10 mouse cellular contexts compared by ENCODE assay signal in genomic region chr2:172935776-172936562, GRCm38 (mm10). TPM values are rescaled to one million over a fixed set of nuclear protein-coding genes. Genes with fewer than 3 reads are reported as not detected.
DNase-seq lines count a peak whose midpoint lies in the region; ATAC-seq and TF ChIP-seq lines count a peak whose summit lies in the region.
"Had no signal": no experiment of that assay in that cellular context is flagged by ENCODE, and none has a peak within 500 bp of the region (broad histone marks: within the 10 kb centered on the region; RNA-seq: fewer than 3 reads in every experiment).

No protein-coding gene starts in this region.

- DNase-seq in heart, postnatal 10 days: no peak
- DNase-seq in midbrain, postnatal 0 days (ENCODE audit: low spot score): no peak
- DNase-seq in cerebellum, adult 9-10 months: no peak
- DNase-seq in gastrocnemius, postnatal 14 days: no peak
- DNase-seq: kidney, adult 9 months had no signal

- H3K27ac ChIP-seq in heart, embryonic 14.5 days (replicated peaks in 1 of 2; ENCODE audit: control insufficient read depth in 1 of 2, insufficient read depth in 1 of 2, low read depth in 2 of 2, low read length in 2 of 2): peak overlapping the region; percentile 93 to 94
- H3K27ac ChIP-seq in embryonic facial prominence, embryonic 13.5 days: peak overlapping the region; percentile 93
- H3K27ac ChIP-seq in intestine, embryonic 15.5 days: peak overlapping the region; percentile 56; the same call in 1 of the 2 replicates
- H3K27ac ChIP-seq in midbrain, postnatal 0 days (ENCODE audit: low read depth, low read length): no peak overlapping the region
- H3K27ac ChIP-seq: macrophage had no signal

- peak overlapping the region; percentile 91 for H3K9ac ChIP-seq in heart, embryonic 14.5 days (ENCODE audit: low read length)
- H3K9ac ChIP-seq in embryonic facial prominence, embryonic 13.5 days: peak overlapping the region; percentile 88
- peak overlapping the region; percentile 32; the same call in 1 of the 2 replicates for H3K9ac ChIP-seq in intestine, embryonic 15.5 days
- no peak overlapping the region for H3K9ac ChIP-seq in midbrain, postnatal 0 days (replicated peaks; ENCODE audit: low read length, poor library complexity, severe bottlenecking)

- peaks cover 28% of the 10 kb centered on the region for H3K27me3 ChIP-seq in heart, embryonic 14.5 days (ENCODE audit: control insufficient read depth, insufficient read depth, low read length)
- peaks cover 8% of the 10 kb centered on the region; the same call in 1 of the 2 replicates for H3K27me3 ChIP-seq in embryonic facial prominence, embryonic 13.5 days
- H3K27me3 ChIP-seq in intestine, embryonic 15.5 days (replicated peaks): peaks cover 14% of the 10 kb centered on the region; the same call in 1 of the 2 replicates
- peaks cover 36% of the 10 kb centered on the region for H3K27me3 ChIP-seq in midbrain, postnatal 0 days (ENCODE audit: insufficient read depth, low read length)

- H3K4me3 ChIP-seq in heart, embryonic 14.5 days (ENCODE audit: control insufficient read depth in 1 of 2, insufficient read depth in 1 of 2, low read depth in 1 of 2, low read length in 2 of 2): peak overlapping the region; percentile 23 to 58; a peak in 2 of 4 replicates
- H3K4me3 ChIP-seq in embryonic facial prominence, embryonic 13.5 days: peak overlapping the region; percentile 77
- no peak overlapping the region for H3K4me3 ChIP-seq in intestine, embryonic 15.5 days (replicated peaks)
- no peak overlapping the region for H3K4me3 ChIP-seq in midbrain, postnatal 0 days (ENCODE audit: low read depth, low read length)

- peaks cover 11% of the 10 kb centered on the region; the same call in 1 of the 2 replicates for H3K36me3 ChIP-seq in heart, embryonic 14.5 days (ENCODE audit: control insufficient read depth, insufficient read depth, low read length)
- H3K36me3 ChIP-seq in embryonic facial prominence, embryonic 13.5 days: no peaks in the 10 kb centered on the region
- H3K36me3 ChIP-seq in intestine, embryonic 15.5 days: no peaks in the 10 kb centered on the region
- H3K36me3 ChIP-seq in midbrain, postnatal 0 days (ENCODE audit: insufficient read depth, low read length): no peaks in the 10 kb centered on the region

- no peak for TF ChIP-seq CTCF in midbrain, postnatal 0 days (IDR thresholded peaks at IDR 0.05)

- ATAC-seq in heart, embryonic 14.5 days (ENCODE audit: insufficient number of reproducible peaks, insufficient read depth, low FRiP score, low read depth): no peak
- ATAC-seq in embryonic facial prominence, embryonic 13.5 days (ENCODE audit: insufficient number of reproducible peaks, insufficient read depth, low FRiP score, low TSS enrichment, low read depth): no peak
- ATAC-seq in intestine, embryonic 15.5 days: no peak
- no peak for ATAC-seq in midbrain, postnatal 0 days (ENCODE audit: low FRiP score)
- no peak for ATAC-seq in erythroid progenitor cell, adult 5-6 weeks (replicated peaks; ENCODE audit: low FRiP score, poor library complexity, severe bottlenecking)

- peaks cover 27 to 59% of the 10 kb centered on the region in 2 experiments for H3K4me1 ChIP-seq in heart, embryonic 14.5 days (ENCODE audit: control insufficient read depth in 2 of 2, insufficient read depth in 2 of 2, low read length in 2 of 2)
- H3K4me1 ChIP-seq in embryonic facial prominence, embryonic 13.5 days: peaks cover 80% of the 10 kb centered on the region
- H3K4me1 ChIP-seq in intestine, embryonic 15.5 days (replicated peaks): peaks cover 70% of the 10 kb centered on the region
- peaks cover 15% of the 10 kb centered on the region for H3K4me1 ChIP-seq in midbrain, postnatal 0 days (ENCODE audit: insufficient read depth, low read length)

- H3K4me2 ChIP-seq in heart, embryonic 14.5 days (ENCODE audit: low read length): peak overlapping the region; percentile 88
- peak overlapping the region; percentile 91 for H3K4me2 ChIP-seq in embryonic facial prominence, embryonic 13.5 days
- peak overlapping the region; percentile 54 for H3K4me2 ChIP-seq in intestine, embryonic 15.5 days (replicated peaks)
- H3K4me2 ChIP-seq in midbrain, postnatal 0 days (ENCODE audit: low read depth, low read length, poor library complexity, severe bottlenecking): peak overlapping the region; percentile 41; the same call in 1 of the 2 replicates

- WGBS in heart, embryonic 14.5 days: 34% methylated on average over 12 of the region's 12 CpGs
- WGBS in embryonic facial prominence, embryonic 13.5 days: 6% methylated on average over 12 of the region's 12 CpGs
- 47% methylated on average over 12 of the region's 12 CpGs for WGBS in intestine, embryonic 15.5 days
- WGBS in midbrain, postnatal 0 days: 38% methylated on average over 12 of the region's 12 CpGs

- intact Hi-C loops in heart, postnatal 10 days (cut with DNase I): loop anchor here (5.0 kb wide), 1 partner anchor 74 kb away; no protein-coding TSS in a partner anchor
- intact Hi-C loops in gastrocnemius, postnatal 14 days (cut with DNase I; ENCODE audit: low total_unique reads): no loop called here

- no peaks in the 10 kb centered on the region for H3K9me3 ChIP-seq in heart, embryonic 14.5 days (ENCODE audit: control insufficient read depth, low read length)
- H3K9me3 ChIP-seq in embryonic facial prominence, embryonic 13.5 days: no peaks in the 10 kb centered on the region
- no peaks in the 10 kb centered on the region for H3K9me3 ChIP-seq in intestine, embryonic 15.5 days
- no peaks in the 10 kb centered on the region for H3K9me3 ChIP-seq in midbrain, postnatal 0 days (ENCODE audit: low read length)

RNA-seq across cellular contexts. Expression of gene Bmp7, which starts 4.2 kb away (rescaled TPM):
- 50.5 and 53.7 TPM in 2 replicates for polyA plus RNA-seq in heart, embryonic 14.5 days (2014; fragmentation: Nextera tagmentation; extraction: Ambion mirVana)
- 1 to 10 TPM; 4.0 to 4.6 TPM for total RNA-seq in heart, postnatal 10 days (2021)
- 41.6 and 43.6 TPM in 2 replicates for polyA plus RNA-seq in embryonic facial prominence, embryonic 13.5 days (2015; fragmentation: Nextera tagmentation; extraction: Ambion mirVana)
- 17.4 and 22.4 TPM in 2 replicates for polyA plus RNA-seq in intestine, embryonic 15.5 days (2015; fragmentation: Nextera tagmentation; extraction: Ambion mirVana)
- total RNA-seq in midbrain, postnatal 0 days (2014; rRNA removed): 34.0 and 35.9 TPM in 2 replicates
- polyA plus RNA-seq in midbrain, postnatal 0 days (2015; fragmentation: Nextera tagmentation; extraction: Ambion mirVana): 14.8 and 15.3 TPM in 2 replicates
- total RNA-seq in gastrocnemius, postnatal 14 days (2021): 1 to 10 TPM in 1 of 2 experiments, under 1 TPM in 1; 0.86 to 1.8 TPM
- total RNA-seq in erythroid progenitor cell, adult 5-6 weeks (2015; ENCODE audit: low replicate concordance): 0.36 TPM in 1 of 2 replicates, not detected in the other
- not detected in 2 replicates for total RNA-seq in erythroid progenitor cell, adult 5-6 weeks (2017; ENCODE audit: low replicate concordance)

RNA-seq across cellular contexts. Expression of gene Spo11, which starts 41.5 kb away (rescaled TPM):
- 0.32 TPM in 1 of 2 replicates, not detected in the other for polyA plus RNA-seq in heart, embryonic 14.5 days (2014; fragmentation: Nextera tagmentation; extraction: Ambion mirVana)
- not detected for total RNA-seq in heart, postnatal 10 days (2021)
- polyA plus RNA-seq in embryonic facial prominence, embryonic 13.5 days (2015; fragmentation: Nextera tagmentation; extraction: Ambion mirVana): 2.8 and 3.9 TPM in 2 replicates
- polyA plus RNA-seq in intestine, embryonic 15.5 days (2015; fragmentation: Nextera tagmentation; extraction: Ambion mirVana): 0.35 TPM in 1 of 2 replicates, not detected in the other
- total RNA-seq in midbrain, postnatal 0 days (2014; rRNA removed): 1.7 and 2.8 TPM in 2 replicates
- polyA plus RNA-seq in midbrain, postnatal 0 days (2015; fragmentation: Nextera tagmentation; extraction: Ambion mirVana): 1.1 and 1.6 TPM in 2 replicates
- total RNA-seq in gastrocnemius, postnatal 14 days (2021): under 1 TPM in 1 of 2 experiments, not detected in 1; 0.11 TPM
- not detected in 2 replicates for total RNA-seq in erythroid progenitor cell, adult 5-6 weeks (2015; ENCODE audit: low replicate concordance)
- not detected in 2 replicates for total RNA-seq in erythroid progenitor cell, adult 5-6 weeks (2017; ENCODE audit: low replicate concordance)
- polyA plus RNA-seq: macrophage had no signal

Comparison
In these comparisons a context has a peak if more than half of its experiments do, and no peak if none do; other contexts are left out.
1. H3K4me2 ChIP-seq: peak in every context shown above with its lines; median percentile 91 in embryonic facial prominence, embryonic 13.5 days; 88 in heart, embryonic 14.5 days; 54 in intestine, embryonic 15.5 days; 41 in midbrain, postnatal 0 days.
2. H3K4me3 ChIP-seq: peak in heart, embryonic 14.5 days (2 of 2) and embryonic facial prominence, embryonic 13.5 days (single experiment); none in intestine, embryonic 15.5 days (single experiment) and midbrain, postnatal 0 days (single experiment).